Mouse (Mus musculus) lung, embryonic 15.5 days (tissue): ENCODE data around the gene Tmem9b. TPM values are rescaled to one million over a fixed set of nuclear protein-coding genes. Genes with fewer than 3 reads are reported as not detected.
A peak's percentile ranks its signal among the peaks of the same experiment; 100 is the strongest.

ENCODE experiments used
- ATAC-seq: fragments of 200-750 bp; cut with Nextera tagmentation; 2 replicates; pipeline ENCODE4 v1.8.0; 2017; ENCODE audit warnings: moderate number of reproducible peaks, borderline replicate concordance; ENCODE audit not compliant: low FRiP score, low TSS enrichment; ENCODE audit errors: extremely low read depth
- H3K27ac ChIP-seq: fragments of 300-500 bp; sonication (generic); 2 replicates; pipeline ENCODE4 v1.5.1; 2015; ENCODE audit warnings: moderate library complexity, mild to moderate bottlenecking, inconsistent platforms
- H3K27me3 ChIP-seq: fragments of 300-500 bp; sonication (generic); 2 replicates; pipeline ENCODE4 v1.6.1; 2015; ENCODE audit warnings: inconsistent platforms
- H3K36me3 ChIP-seq: fragments of 300-500 bp; sonication (generic); 2 replicates; pipeline ENCODE4 v1.6.1; 2015; ENCODE audit warnings: inconsistent platforms
- H3K4me1 ChIP-seq: fragments of 300-500 bp; sonication (generic); 2 replicates; pipeline ENCODE4 v1.6.1; 2015; ENCODE audit warnings: inconsistent platforms
- H3K4me2 ChIP-seq: fragments of 300-500 bp; sonication (generic); 2 replicates; pipeline ENCODE4 v1.6.1; 2015; ENCODE audit warnings: inconsistent platforms, mild to moderate bottlenecking, moderate library complexity
- H3K4me3 ChIP-seq: fragments of 300-500 bp; sonication (generic); 2 replicates; pipeline ENCODE4 v1.5.1; 2015; ENCODE audit warnings: mild to moderate bottlenecking, inconsistent platforms
- H3K9ac ChIP-seq: fragments of 300-500 bp; sonication (generic); 2 replicates; pipeline ENCODE4 v1.6.1; 2015; ENCODE audit warnings: inconsistent platforms
- H3K9me3 ChIP-seq: fragments of 300-500 bp; sonication (generic); 2 replicates; pipeline ENCODE4 v1.6.1; 2016; ENCODE audit warnings: inconsistent platforms
- WGBS: fragments of 180-500 bp; shearing (Covaris S2); methylation state at CpG from one replicate; pipeline ENCODE4 v1.1.7; 2015; 5-methylcytosine and 5-hydroxymethylcytosine counted together
- polyA plus RNA-seq: library from polyadenylated mRNA; unstranded; fragments of >200 nt; fragmentation: Nextera tagmentation; extraction: Ambion mirVana; gene quantifications from 2 replicates; pipeline ENCODE4 v1.2.1, GENCODE M21; 2015

Tmem9b gene
- polyA plus RNA-seq, 1 experiment from 2014 or later = 59.9 TPM

GRCm38 (mm10) chr7:109731626-109732025 lies 21.0 kb downstream of the Tmem9b start, which contains the start of gene Ascl3:
Ascl3 (minus strand) TSS chr7:109731726.
- Histone ChIP-seq H3K9ac (no peak within 1 kb of the TSS), H3K27ac (no peak within 1 kb of the TSS), H3K4me1 (peaks cover 21% of the 10 kb centered on the region), H3K4me3 (no peak within 1 kb of the TSS), H3K9me3 (no peaks in the 10 kb centered on the region), H3K36me3 (no peaks in the 10 kb centered on the region), H3K4me2 (no peak within 1 kb of the TSS), H3K27me3 (no peaks in the 10 kb centered on the region)
- WGBS = 89% methylated on average over 5 of the region's 5 CpGs
- no peak for ATAC-seq

- Histone ChIP-seq H3K4me1 (peaks cover under 1% of the 10 kb centered on the region), H3K4me3 (no peak within 1 kb of the TSS), H3K27me3 (no peaks in the 10 kb centered on the region), H3K9ac (no peak within 1 kb of the TSS), H3K9me3 (no peaks in the 10 kb centered on the region), H3K36me3 (no peaks in the 10 kb centered on the region), H3K4me2 (no peak within 1 kb of the TSS), H3K27ac (no peak within 1 kb of the TSS)
- ATAC-seq = no peak
- 86% methylated on average over 5 of the region's 5 CpGs for WGBS
Observed at GRCm38 (mm10) chr7:109723697-109724096, 29.0 kb downstream of the Tmem9b start, which contains the start of gene BC051019. BC051019 (minus strand) TSS chr7:109723850.

GRCm38 (mm10) chr7:109723114-109723513 lies 29.6 kb downstream of the Tmem9b start:
- Histone ChIP-seq H3K9ac (no peak overlapping the region), H3K4me2 (no peak overlapping the region), H3K27ac (no peak overlapping the region), H3K9me3 (no peaks in the 10 kb centered on the region), H3K4me3 (no peak overlapping the region), H3K4me1 (no peaks in the 10 kb centered on the region), H3K27me3 (no peaks in the 10 kb centered on the region), H3K36me3 (no peaks in the 10 kb centered on the region)
- no peak for ATAC-seq
- 91% methylated on average over 8 of the region's 8 CpGs for WGBS

- Histone ChIP-seq H3K4me3 (no peak overlapping the region), H3K27ac (no peak overlapping the region), H3K9ac (no peak overlapping the region), H3K36me3 (no peaks in the 10 kb centered on the region), H3K27me3 (no peaks in the 10 kb centered on the region), H3K4me2 (no peak overlapping the region), H3K4me1 (no peaks in the 10 kb centered on the region), H3K9me3 (no peaks in the 10 kb centered on the region)
- WGBS = 98% methylated on average over 2 of the region's 2 CpGs
- no peak for ATAC-seq
Observed at GRCm38 (mm10) chr7:109722618-109723017, 30.1 kb downstream of the Tmem9b start.

GRCm38 (mm10) chr7:109719286-109719685 lies 33.4 kb downstream of the Tmem9b start:
- ATAC-seq = no peak
- WGBS = 60% methylated on average over 9 of the region's 9 CpGs
- Histone ChIP-seq H3K36me3 (no peaks in the 10 kb centered on the region), H3K9ac (no peak overlapping the region), H3K27me3 (no peaks in the 10 kb centered on the region), H3K9me3 (no peaks in the 10 kb centered on the region), H3K4me1 (no peaks in the 10 kb centered on the region), H3K4me2 (no peak overlapping the region), H3K4me3 (no peak overlapping the region), H3K27ac (no peak overlapping the region)

- no peak overlapping the region for H3K4me3 ChIP-seq
- no peaks in the 10 kb centered on the region for H3K27me3 ChIP-seq
- no peak overlapping the region for H3K4me2 ChIP-seq
- no peak overlapping the region for H3K27ac ChIP-seq
- H3K9ac ChIP-seq = no peak overlapping the region
- ATAC-seq = no peak
- peaks cover 12% of the 10 kb centered on the region for H3K4me1 ChIP-seq
- H3K9me3 ChIP-seq = no peaks in the 10 kb centered on the region
- 91% methylated on average over 2 of the region's 2 CpGs for WGBS
- peaks cover 23% of the 10 kb centered on the region for H3K36me3 ChIP-seq
Observed at GRCm38 (mm10) chr7:109713434-109713982, 39.2 kb downstream of the Tmem9b start.

- 80% methylated on average over 7 of the region's 7 CpGs for WGBS
- H3K4me3 ChIP-seq = no peak overlapping the region
- H3K27me3 ChIP-seq = no peaks in the 10 kb centered on the region
- no peak overlapping the region for H3K27ac ChIP-seq
- no peak overlapping the region for H3K4me2 ChIP-seq
- peaks cover 22% of the 10 kb centered on the region for H3K4me1 ChIP-seq
- peaks cover 23% of the 10 kb centered on the region for H3K36me3 ChIP-seq
- no peak overlapping the region for H3K9ac ChIP-seq
- H3K9me3 ChIP-seq = no peaks in the 10 kb centered on the region
- no peak for ATAC-seq
Observed at GRCm38 (mm10) chr7:109712198-109712597, 40.5 kb downstream of the Tmem9b start.

- H3K36me3 ChIP-seq = peaks cover 23% of the 10 kb centered on the region
- H3K4me2 ChIP-seq = no peak overlapping the region
- no peaks in the 10 kb centered on the region for H3K27me3 ChIP-seq
- H3K27ac ChIP-seq = peak overlapping the region; percentile 80
- 48% methylated on average over 1 of the region's 1 CpGs for WGBS
- peaks cover 27% of the 10 kb centered on the region for H3K4me1 ChIP-seq
- no peaks in the 10 kb centered on the region for H3K9me3 ChIP-seq
- ATAC-seq = no peak
- no peak overlapping the region for H3K9ac ChIP-seq
- H3K4me3 ChIP-seq = no peak overlapping the region
Observed at GRCm38 (mm10) chr7:109710069-109710468, 42.6 kb downstream of the Tmem9b start.

GRCm38 (mm10) chr7:109708961-109709382 lies 43.7 kb downstream of the Tmem9b start:
- peak; percentile 82 for ATAC-seq
- H3K27me3 ChIP-seq = no peaks in the 10 kb centered on the region
- H3K4me2 ChIP-seq = no peak overlapping the region
- H3K9ac ChIP-seq = no peak overlapping the region
- H3K9me3 ChIP-seq = no peaks in the 10 kb centered on the region
- peaks cover 31% of the 10 kb centered on the region for H3K4me1 ChIP-seq
- no peak overlapping the region for H3K4me3 ChIP-seq
- peak overlapping the region; percentile 80 for H3K27ac ChIP-seq
- WGBS = 4% methylated on average over 3 of the region's 3 CpGs
- peaks cover 23% of the 10 kb centered on the region for H3K36me3 ChIP-seq

- peaks cover 17% of the 10 kb centered on the region for H3K36me3 ChIP-seq
- no peak overlapping the region for H3K27ac ChIP-seq
- no peak for ATAC-seq
- no peaks in the 10 kb centered on the region for H3K27me3 ChIP-seq
- 35% methylated on average over 4 of the region's 4 CpGs for WGBS
- H3K4me1 ChIP-seq = peaks cover 37% of the 10 kb centered on the region
- H3K9me3 ChIP-seq = no peaks in the 10 kb centered on the region
- no peak overlapping the region for H3K9ac ChIP-seq
- H3K4me2 ChIP-seq = no peak overlapping the region
- H3K4me3 ChIP-seq = no peak overlapping the region
Observed at GRCm38 (mm10) chr7:109707023-109707785, 45.5 kb downstream of the Tmem9b start.

GRCm38 (mm10) chr7:109704461-109704860 lies 48.2 kb downstream of the Tmem9b start:
- Histone ChIP-seq H3K9me3 (no peaks in the 10 kb centered on the region), H3K4me3 (peak overlapping the region; percentile 67), H3K27me3 (no peaks in the 10 kb centered on the region), H3K27ac (no peak overlapping the region; the same call in 1 of the 2 replicates), H3K4me1 (peaks cover 29% of the 10 kb centered on the region), H3K9ac (0 out of 2 replicates have a peak overlapping the region, but pooled peaks have one; percentile 66), H3K4me2 (peak overlapping the region; percentile 76), H3K36me3 (no peaks in the 10 kb centered on the region)
- 33% methylated on average over 3 of the region's 3 CpGs for WGBS
- no peak for ATAC-seq

GRCm38 (mm10) chr7:109704016-109704377 lies 48.7 kb downstream of the Tmem9b start:
- Histone ChIP-seq H3K36me3 (no peaks in the 10 kb centered on the region), H3K4me1 (peaks cover 26% of the 10 kb centered on the region), H3K27me3 (no peaks in the 10 kb centered on the region), H3K4me3 (peak overlapping the region; percentile 67), H3K9me3 (no peaks in the 10 kb centered on the region), H3K27ac (peak overlapping the region; percentile 84), H3K4me2 (peak overlapping the region; percentile 76), H3K9ac (peak overlapping the region; percentile 66)
- 2% methylated on average over 17 of the region's 17 CpGs for WGBS
- no peak; the same call in 1 of the 2 replicates for ATAC-seq
